Mouse (Mus musculus) heart, postnatal 10 days (tissue): ENCODE data around the gene Ager. TPM values are rescaled to one million over a fixed set of nuclear protein-coding genes. Genes with fewer than 3 reads are reported as not detected.

ENCODE experiments used
- DNase-seq, 2 experiments: peaks; one replicate each; pipeline ENCODE4 v3.0.0; 2021
- intact Hi-C: fragments of 180-260 bp; cut with DNase I; formaldehyde crosslinking; loops from one replicate; pipeline ENCODE4 v1.15.1; 2025
- total RNA-seq, 2 experiments: library from RNA; stranded (reverse); gene quantifications; 2 replicates each; pipeline ENCODE4 v1.2.3; 2021

Gene Ager
- 1 to 10 TPM; 1.1 to 1.6 TPM for total RNA-seq

DNA sequence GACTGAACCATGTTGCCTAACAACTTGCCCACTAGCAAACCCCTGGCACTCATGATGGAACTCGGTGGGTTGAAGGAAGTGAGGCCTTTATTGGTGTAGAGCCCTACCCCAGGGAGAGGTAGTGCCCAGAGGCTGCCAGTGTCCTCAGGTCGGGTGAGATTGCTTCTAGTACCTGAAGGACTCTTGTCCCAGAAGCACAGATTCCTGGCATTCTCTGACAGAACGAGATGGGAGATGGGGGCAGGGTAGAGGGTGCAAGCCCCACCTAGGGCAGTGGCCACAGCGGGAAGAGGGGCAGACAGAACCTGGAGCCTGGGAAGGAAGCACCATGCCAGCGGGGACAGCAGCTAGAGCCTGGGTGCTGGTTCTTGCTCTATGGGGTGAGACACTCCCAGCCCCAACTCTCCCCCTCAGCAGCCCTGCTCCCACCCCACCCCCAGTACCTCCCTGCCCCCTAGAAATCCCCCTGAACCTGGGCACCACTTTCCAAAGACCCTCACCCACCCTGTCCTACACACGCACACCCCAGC lies at the start of gene Ager:
TSS of gene Ager (plus strand) at position 297 of the 530 bp plus-strand sequence.
- intact Hi-C loops, result no loop called here
- DNase-seq, result no peak

DNA sequence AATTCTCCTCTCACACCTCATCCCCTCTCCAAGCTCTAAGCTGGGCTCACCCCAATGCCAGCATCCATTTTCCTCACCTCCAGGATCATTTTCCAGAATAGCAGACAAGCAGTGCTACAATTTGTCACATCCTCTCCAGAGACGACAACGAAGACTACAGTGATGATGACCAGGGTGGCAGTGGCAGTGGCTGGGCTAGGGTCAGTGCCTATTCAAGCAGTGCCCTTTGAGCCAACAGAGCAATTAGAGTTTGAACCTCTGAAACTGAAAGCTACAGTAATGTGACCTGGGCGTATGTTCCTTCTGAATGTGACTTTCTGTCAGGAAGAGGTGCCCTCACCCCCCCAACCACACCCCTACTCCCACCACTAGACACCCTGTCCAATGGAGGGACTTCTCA lies 48.5 kb upstream of the Ager start:
- intact Hi-C loops, result no loop called here
- no peak for DNase-seq

DNA sequence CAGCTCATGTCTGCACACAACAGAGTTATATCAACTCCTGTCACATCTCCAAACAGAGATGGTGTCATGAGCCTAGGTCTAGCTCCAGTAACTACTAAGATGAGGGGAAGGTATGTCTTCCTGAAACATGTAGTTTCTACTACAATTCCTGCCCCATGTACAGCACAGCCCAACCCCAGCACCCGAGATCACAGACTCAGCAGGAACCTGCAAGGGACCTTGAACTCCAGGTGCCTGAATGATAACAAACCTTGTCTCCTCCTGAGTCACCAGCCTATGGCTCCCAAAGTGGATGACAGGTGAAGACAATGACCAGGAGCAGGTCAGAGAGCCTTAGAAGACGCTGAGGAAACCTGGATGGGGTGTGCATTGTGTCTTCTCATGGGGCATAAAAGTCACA lies 47.8 kb upstream of the Ager start:
- intact Hi-C loops, result loop anchor here (10.0 kb wide), 1 partner anchor 405 kb away; the partner anchor contains the start of gene H2-DMb2
- no peak for DNase-seq

DNA sequence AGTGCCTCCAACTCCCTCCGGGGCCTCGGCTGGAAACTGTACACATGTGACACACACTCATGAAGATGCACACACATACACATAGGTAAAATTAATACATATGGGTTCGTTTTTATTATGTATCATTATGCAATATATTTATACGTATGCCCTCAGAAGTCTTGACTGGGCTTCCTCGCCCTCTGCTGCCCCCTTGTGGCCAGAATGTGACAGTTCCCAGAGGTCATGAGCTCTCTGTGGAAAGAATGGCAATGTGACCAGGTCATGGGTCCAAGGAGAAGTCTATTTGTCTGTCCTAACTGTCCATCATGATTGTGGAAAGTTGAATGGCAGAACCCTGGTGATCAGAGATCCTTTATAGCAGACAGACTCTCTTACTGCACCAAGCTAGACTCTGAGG lies 42.2 kb upstream of the Ager start:
- intact Hi-C loops, result loop anchor here (2.0 to 10.0 kb wide), 3 partner anchors 62 to 411 kb away; partner anchors contain the start of genes Egfl8 and H2-DMb2
- DNase-seq, result peak; percentile 81 to 89

DNA sequence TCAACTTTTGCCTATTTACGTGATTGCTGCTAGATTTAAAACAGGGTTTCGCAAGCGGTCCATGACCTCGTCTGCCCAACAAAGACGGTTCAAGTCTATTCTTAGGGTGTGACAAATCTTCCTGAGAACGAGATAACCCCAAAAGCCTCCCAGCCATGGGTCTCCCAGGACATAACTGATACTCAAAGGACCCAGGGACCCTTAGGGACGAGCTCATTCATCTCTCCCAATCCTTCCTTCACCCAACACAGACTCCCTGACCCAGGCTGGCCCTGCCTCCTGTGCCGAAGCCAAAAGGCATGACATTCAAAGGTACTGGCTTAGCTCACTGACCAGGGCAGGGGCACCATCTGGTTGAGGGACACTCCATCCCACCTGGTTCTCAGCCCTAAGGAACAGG lies 41.3 kb upstream of the Ager start:
- intact Hi-C loops, result loop anchor here (5.0 to 10.0 kb wide), 2 partner anchors 61 to 412 kb away; partner anchors contain the start of genes Egfl8 and H2-DMb2
- DNase-seq, result no peak

DNA sequence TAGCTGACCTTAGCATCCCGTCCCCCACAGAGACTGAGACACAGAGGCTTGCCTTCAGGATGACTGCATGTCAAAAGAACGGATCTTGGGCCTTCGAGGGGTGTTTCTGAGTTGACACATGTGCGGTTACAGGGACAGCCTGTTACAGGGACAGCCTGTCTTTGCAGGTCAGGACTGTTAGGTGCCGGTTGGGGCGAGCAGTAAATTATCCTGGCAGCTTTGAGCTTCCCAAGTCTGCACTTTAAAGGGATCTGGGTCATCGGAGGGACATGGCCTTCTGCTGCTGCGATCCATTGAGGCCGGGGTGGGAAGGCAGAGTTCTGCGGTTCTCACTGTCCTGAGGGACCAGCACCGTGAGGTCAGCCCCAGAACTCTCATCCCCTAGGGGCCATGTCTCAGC lies 40.3 kb upstream of the Ager start:
- intact Hi-C loops, result loop anchor here (5.0 to 10.0 kb wide), 2 partner anchors 60 to 413 kb away; partner anchors contain the start of genes Egfl8 and H2-DMb2
- DNase-seq, result no peak

DNA sequence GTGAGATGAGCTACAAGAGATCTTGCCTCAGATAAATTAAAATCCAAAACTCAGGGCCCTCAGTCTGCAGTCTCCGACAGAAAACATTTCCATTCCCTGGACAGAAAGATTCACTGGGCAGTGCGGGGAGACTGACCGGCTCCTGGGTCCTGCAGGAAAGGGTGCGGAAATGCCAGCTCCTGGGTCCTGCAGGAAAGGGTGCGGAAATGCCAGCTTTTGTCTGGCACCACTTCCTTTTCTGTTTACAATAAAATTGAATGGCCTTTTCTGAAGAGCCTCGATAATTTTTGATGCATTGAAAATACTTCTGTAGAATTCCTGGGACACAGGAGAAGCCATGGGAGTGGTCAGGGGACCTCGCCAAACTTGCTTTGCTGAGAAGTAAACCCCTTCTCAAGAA lies 38.5 kb upstream of the Ager start:
- DNase-seq, result no peak
- intact Hi-C loops, result loop anchor here (5.0 to 10.0 kb wide), 2 partner anchors 58 to 414 kb away; partner anchors contain the start of genes Egfl8 and H2-DMb2

DNA sequence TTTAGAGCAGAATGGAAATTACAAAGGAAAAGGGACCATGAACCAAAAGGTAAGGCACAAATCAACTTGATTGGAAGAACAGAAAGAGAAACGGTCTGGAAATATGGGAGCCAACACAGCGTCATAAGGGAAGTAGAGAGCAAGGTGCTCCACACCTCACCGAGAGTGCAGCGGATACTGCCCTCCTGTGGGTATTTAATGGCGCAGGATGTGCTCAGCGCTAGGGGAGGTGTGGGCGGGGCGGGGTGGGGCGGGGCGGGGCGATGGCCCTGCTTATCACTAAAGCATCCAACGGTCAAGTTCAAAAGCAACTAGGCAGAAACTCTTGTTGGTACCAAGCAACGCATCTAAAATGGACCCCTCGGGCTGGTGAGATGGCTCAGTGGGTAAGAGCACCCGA lies 37.8 kb upstream of the Ager start:
- DNase-seq, result no peak
- intact Hi-C loops, result loop anchor here (5.0 to 10.0 kb wide), 2 partner anchors 57 to 415 kb away; partner anchors contain the start of genes Egfl8 and H2-DMb2

DNA sequence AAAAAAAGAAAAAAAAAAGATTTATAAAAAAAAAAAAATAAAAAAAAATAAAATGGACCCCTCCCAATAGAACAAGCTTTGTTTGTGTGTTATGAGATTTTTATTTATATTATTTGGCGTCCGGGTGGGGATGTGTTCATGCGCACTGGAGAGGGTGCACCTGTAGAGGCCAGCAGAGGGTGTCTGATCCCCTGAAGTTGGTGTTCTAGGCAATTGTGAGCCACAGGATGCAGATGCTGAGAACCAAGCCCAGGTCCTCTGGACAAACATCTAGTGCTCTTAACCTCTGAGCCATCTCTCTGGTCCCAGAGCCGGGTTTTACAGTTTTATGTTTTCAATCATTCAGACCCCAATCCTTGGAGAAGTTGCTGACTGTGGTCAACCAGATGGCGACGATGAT lies 37.2 kb upstream of the Ager start:
- intact Hi-C loops, result no loop called here
- no peak for DNase-seq

DNA sequence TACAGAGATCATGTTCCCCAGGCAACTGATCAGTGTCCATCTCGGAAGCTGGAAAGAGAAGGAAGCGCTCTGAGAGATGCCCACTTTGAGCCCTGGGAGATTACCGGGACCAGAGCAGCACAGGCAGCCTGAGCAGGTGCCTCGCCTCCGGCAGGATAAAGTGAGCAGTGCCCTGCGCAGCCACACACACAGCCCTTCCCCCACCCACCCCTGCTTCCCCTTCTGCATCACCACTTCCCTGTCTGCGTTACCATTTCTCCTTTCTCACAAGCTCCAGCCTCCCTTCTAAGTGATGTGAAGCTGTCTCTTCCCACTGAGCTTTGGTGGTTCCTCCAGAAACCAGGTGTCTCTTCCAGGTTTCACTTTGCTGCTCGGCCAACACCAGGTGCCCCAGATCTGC lies 36.5 kb upstream of the Ager start:
- intact Hi-C loops, result no loop called here

DNA sequence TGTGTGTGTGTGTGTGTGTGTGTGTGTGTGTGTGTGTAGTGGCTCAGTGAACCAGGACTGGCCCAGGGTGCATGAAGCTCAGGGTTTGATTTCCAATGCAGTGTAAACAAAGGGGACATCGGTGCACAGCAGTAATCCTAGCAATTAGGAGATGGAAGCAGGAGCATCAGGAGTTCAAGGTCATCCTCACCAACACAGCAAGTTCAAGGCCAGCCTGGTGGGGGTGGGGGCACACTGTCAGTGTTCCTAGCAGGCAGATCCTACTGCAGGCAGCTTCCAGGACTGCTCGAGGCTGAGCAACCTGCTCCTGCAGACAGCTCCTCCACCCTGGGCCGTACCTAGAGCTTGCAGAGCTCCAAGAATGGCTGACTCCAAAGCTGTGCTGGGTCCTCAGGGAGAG lies 35.1 kb upstream of the Ager start:
- intact Hi-C loops, result no loop called here
- DNase-seq, result no peak

More for the DNA sequence above, 36.5 kb upstream of the Ager start:
- DNase-seq, result no peak

DNA sequence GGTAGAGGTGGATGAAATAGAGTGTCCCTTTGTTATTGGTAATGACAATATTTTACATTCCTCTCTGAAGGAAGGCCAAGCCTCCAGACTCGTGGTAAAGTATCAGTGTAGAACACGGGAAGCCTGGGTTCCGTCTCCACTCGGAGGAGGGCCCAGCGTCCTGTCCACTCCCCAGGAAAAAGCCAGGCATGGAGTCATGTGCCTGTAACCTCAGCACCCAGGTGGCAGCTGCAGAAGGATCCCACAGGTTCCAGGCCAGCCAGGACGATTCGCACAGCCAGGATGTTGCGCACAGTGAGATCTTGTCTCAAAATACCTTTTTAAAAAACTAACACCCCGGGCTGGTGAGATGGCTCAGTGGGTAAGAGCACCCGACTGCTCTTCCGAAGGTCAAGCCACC lies 34.3 kb upstream of the Ager start:
- no peak for DNase-seq
- intact Hi-C loops, result no loop called here

DNA sequence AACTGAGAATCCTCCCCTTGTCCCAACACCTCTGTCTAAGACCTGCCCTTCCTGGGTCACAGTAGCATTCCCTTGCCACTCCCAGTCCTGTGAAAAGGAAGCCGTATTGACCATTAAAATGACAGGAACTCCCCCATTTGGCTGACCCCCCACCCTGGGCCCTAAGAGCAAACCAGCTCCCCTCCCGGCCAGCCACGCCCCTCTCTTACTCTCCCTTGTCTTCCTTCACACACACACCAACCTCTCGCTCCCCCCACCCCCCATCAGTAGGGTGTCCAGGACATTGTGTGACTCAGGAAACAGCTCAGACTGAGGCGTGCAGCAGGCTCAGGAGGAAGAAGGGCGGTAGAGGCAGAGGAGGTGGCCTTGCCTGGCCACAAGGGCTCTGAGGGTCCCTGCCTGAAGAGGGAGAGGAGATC lies 33.6 kb upstream of the Ager start, which contains the start of gene Notch4:
TSS of gene Notch4 (plus strand) at position 266 of the 419 bp plus-strand sequence.
- intact Hi-C loops, result no loop called here
- DNase-seq, result peak; percentile 55 to 58

DNA sequence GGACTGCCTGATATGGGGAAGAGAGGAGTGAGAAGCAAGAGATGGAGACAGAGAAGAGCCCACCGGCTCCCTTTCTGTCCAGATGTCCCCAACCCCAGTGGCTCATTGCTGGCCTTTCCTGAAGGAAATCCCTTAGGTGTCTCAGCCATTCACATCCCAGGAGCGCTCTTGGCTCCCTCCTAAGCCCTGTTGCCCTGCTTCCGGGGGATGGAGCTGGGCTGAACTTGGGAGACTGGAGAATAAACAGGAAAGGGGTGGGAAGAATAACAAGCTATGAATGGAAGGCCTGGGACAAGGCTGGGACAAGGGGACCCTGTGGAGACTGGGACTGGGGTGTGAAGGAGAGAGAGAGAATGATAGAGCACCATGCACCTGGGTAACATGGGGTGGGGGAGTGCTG lies 32.9 kb upstream of the Ager start:
- intact Hi-C loops, result no loop called here
- peak; percentile 59 to 60 for DNase-seq

DNA sequence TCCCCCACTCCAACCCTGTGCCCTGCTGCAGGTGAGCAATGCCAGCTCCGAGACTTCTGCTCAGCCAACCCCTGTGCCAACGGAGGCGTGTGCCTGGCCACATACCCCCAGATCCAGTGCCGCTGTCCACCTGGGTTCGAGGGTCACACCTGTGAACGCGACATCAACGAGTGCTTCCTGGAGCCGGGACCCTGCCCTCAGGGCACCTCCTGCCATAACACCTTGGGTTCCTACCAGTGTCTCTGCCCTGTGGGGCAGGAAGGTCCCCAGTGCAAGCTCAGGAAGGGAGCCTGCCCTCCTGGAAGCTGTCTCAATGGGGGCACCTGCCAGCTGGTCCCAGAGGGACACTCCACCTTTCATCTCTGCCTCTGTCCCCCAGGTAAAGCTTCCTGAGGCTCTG lies 30.4 kb upstream of the Ager start:
- intact Hi-C loops, result loop anchor here (2.0 kb wide), 1 partner anchor 19 kb away; no protein-coding TSS in a partner anchor
- DNase-seq, result no peak

DNA sequence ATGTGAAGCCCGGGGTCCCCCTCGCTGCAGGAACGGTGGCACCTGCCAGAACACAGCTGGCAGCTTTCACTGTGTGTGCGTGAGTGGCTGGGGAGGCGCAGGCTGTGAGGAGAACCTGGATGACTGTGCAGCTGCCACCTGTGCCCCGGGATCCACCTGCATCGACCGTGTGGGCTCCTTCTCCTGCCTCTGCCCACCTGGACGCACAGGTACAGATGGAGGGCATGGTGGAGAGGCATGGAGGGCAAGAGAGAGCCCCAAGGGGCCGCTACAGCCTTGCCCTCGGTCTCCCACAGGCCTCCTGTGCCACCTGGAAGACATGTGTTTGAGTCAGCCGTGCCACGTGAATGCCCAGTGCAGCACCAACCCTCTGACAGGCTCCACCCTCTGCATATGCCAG lies 29.2 kb upstream of the Ager start:
- intact Hi-C loops, result no loop called here
- no peak for DNase-seq

DNA sequence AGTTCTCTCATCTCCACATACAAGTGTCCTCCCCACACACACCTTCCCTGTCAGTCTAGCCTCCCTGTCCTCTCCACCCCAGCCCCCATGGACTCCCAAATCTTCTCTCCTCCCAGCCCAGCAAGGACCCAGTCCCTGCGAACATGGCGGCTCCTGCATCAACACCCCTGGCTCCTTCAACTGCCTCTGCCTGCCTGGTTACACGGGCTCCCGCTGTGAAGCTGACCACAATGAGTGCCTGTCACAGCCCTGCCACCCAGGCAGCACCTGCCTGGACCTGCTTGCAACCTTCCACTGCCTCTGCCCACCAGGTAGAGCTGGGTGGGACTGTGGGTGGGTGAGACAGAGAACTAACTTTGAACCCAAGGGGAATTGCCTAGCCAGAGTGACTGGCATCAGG lies 27.7 kb upstream of the Ager start:
- no peak for DNase-seq
- intact Hi-C loops, result loop anchor here (5.0 kb wide), 1 partner anchor 47 kb away; the partner anchor contains the start of gene Egfl8

DNA sequence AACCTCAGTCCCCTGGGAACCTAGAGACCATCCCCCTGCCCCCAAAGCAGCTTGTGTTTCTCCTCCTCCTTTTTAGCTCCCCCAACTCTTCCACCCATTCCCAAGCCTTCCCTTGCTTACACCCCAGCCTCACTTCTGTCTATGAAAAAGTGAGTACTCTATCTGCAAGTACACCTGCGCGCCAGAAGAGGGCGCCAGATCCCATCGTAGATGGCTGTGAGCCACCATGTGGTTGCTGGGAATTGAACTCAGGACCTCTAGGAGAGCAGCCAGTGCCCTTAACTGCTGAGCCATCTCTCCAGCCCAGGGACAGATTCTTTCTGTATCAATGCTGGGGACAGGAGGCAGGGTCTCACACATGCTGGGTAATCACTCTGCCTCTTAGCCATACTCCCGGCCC lies 25.8 kb upstream of the Ager start:
- no peak for DNase-seq
- intact Hi-C loops, result loop anchor here (5.0 kb wide), 1 partner anchor 45 kb away; the partner anchor contains the start of gene Egfl8

DNA sequence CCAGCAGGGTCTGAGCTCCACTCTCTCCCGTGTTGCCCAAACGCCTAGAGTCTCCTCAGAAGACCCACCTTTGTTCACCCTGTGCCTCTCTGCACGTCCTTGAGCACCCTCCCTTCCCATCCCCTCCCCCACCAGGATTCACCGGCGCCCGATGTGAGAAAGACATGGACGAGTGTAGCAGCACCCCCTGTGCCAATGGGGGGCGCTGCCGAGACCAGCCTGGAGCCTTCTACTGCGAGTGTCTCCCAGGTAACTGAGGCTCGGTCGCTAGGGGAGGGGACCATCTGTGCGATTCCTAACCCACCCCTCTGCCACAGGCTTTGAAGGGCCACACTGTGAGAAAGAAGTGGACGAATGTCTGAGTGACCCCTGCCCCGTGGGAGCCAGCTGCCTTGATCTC lies 25.3 kb upstream of the Ager start:
- intact Hi-C loops, result loop anchor here (5.0 kb wide), 1 partner anchor 45 kb away; the partner anchor contains the start of gene Egfl8
- DNase-seq, result no peak

DNA sequence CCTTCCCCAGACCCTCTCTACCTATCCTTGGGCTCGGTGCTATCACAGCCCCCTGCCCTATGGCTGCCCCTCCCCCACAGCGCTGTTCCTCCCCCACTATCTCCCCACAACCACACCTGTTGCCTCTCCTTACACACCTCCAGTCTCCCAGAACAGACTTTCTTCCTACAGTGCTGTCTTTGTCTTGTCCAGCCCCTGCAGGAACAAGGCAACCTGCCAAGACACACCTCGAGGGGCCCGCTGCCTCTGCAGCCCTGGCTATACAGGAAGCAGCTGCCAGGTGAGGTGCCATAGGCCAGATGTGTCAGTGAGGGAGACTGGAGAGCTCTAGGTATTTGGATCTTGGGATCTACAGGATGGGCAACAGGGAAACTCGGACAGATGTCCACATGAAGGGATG lies 21.1 kb upstream of the Ager start:
- intact Hi-C loops, result no loop called here
- DNase-seq, result no peak

DNA sequence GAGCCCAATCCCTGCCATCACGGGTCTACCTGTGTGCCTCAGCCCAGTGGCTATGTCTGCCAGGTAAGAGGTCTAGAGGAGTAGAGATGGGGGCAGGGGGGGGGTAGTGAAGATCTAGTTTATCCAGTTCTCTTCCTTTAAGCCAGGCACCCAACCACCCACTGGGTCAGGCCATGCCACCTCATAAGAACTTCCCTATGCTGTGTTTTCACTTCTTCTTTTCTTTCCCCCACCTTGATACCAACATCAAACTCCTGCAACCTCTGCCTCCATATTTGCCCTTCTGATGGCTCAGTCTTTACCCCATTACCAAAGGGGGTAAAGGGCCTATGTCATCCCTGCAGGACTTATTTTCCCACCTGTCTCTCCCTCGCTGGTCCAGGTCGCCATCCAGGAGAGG lies 19.6 kb upstream of the Ager start:
- intact Hi-C loops, result no loop called here
- DNase-seq, result no peak

DNA sequence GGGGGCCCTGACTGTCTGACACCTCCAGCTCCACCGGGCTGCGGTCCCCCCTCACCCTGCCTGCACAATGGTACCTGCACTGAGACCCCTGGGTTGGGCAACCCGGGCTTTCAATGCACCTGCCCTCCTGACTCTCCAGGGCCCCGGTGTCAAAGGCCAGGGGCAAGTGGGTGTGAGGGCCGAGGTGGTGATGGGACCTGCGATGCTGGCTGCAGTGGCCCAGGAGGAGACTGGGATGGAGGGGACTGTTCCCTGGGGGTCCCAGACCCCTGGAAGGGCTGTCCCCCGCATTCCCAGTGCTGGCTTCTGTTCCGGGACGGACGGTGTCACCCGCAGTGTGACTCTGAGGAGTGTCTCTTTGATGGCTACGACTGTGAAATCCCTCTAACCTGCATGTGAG lies 15.1 kb upstream of the Ager start:
- no peak for DNase-seq
- intact Hi-C loops, result no loop called here

DNA sequence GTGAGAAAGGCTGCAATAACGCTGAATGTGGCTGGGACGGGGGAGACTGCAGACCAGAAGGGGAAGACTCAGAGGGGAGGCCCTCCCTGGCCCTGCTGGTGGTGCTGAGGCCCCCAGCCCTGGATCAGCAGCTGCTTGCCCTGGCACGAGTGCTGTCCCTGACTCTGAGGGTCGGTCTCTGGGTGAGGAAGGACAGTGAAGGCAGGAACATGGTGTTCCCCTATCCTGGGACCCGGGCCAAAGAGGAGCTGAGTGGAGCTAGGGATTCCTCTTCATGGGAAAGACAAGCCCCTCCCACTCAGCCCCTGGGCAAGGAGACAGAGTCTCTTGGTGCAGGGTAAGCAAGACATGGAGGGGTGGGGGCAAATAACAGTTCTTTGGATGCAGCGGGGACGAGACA lies 14.3 kb upstream of the Ager start:
- DNase-seq, result no peak
- intact Hi-C loops, result no loop called here
